Mouse (Mus musculus): ENCODE measurements around the gene Ap2a2. TPM values are rescaled to one million over a fixed set of nuclear protein-coding genes. Genes with fewer than 3 reads are reported as not detected.

Gene Ap2a2
- polyA plus RNA-seq, 1 experiment from 2014 or later: 30.8 TPM

- WGBS: 66% methylated on average over 4 of the region's 4 CpGs
- no peaks in the 10 kb centered on the region for H3K4me1 ChIP-seq (replicated peaks; ENCODE audit: control insufficient read depth, insufficient read depth)
- ATAC-seq (ENCODE audit: low FRiP score, low TSS enrichment) (no peak), DNase-seq (ENCODE audit: low spot score) (no peak)
- no peak overlapping the region for H3K27ac ChIP-seq (replicated peaks)
- TF ChIP-seq CTCF (IDR thresholded peaks at IDR 0.05; ENCODE audit: low read depth) (no peak), EP300 (optimal IDR thresholded peaks at IDR 0.05) (no peak)
- peaks cover 5% of the 10 kb centered on the region; the same call in 1 of the 2 replicates for H3K36me3 ChIP-seq (ENCODE audit: control insufficient read depth, insufficient read depth, low read length)
- H3K9me3 ChIP-seq (ENCODE audit: control insufficient read depth, low read length): no peaks in the 10 kb centered on the region
- H3K9ac ChIP-seq (ENCODE audit: low read length): no peak overlapping the region
- no peaks in the 10 kb centered on the region for H3K27me3 ChIP-seq (ENCODE audit: control insufficient read depth, insufficient read depth, low read length)
- H3K4me2 ChIP-seq (replicated peaks; ENCODE audit: low read depth): no peak overlapping the region
- no peak overlapping the region for H3K4me3 ChIP-seq (ENCODE audit: low read depth, low read length)
These were observed 37.7 kb upstream of the Ap2a2 start for GRCm38 (mm10) chr7:141524271-141524670.

GRCm38 (mm10) chr7:141524760-141525579 is 37.0 kb upstream of the Ap2a2 start:
- Histone ChIP-seq H3K4me3 (ENCODE audit: low read depth, low read length) (no peak overlapping the region), H3K36me3 (ENCODE audit: control insufficient read depth, insufficient read depth, low read length) (peaks cover 9% of the 10 kb centered on the region; the same call in 1 of the 2 replicates), H3K4me1 (replicated peaks; ENCODE audit: control insufficient read depth, insufficient read depth) (no peaks in the 10 kb centered on the region), H3K27me3 (ENCODE audit: control insufficient read depth, insufficient read depth, low read length) (no peaks in the 10 kb centered on the region), H3K4me2 (replicated peaks; ENCODE audit: low read depth) (no peak overlapping the region), H3K27ac (replicated peaks) (no peak overlapping the region), H3K9ac (ENCODE audit: low read length) (no peak overlapping the region), H3K9me3 (ENCODE audit: control insufficient read depth, low read length) (no peaks in the 10 kb centered on the region)
- DNase-seq (ENCODE audit: low spot score) (peak; percentile 80), ATAC-seq (ENCODE audit: low FRiP score, low TSS enrichment) (peak; percentile 71)
- TF ChIP-seq EP300 (optimal IDR thresholded peaks at IDR 0.05) (no peak), CTCF (IDR thresholded peaks at IDR 0.05; ENCODE audit: low read depth) (peak; percentile 96)
- WGBS: 48% methylated on average over 6 of the region's 6 CpGs

DNA sequence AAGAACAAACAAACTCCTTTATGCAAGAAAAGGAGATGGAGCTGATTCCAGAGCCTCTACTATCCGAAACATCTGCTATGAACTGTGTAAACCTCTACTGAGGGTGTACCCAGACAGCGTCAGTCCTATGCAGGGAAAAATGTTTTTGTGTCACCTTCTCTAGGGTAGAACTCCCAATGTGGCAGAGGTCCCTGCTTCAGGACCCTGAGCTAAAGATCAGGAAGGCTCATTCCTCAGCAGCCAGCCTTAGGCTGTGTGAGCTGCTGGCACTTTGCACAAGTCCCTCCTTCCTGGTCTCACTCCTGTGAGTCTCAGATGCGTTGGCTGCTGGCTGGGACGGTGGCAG is 36.4 kb upstream of the Ap2a2 start:
- Histone ChIP-seq H3K9ac (ENCODE audit: low read length) (no peak overlapping the region), H3K9me3 (ENCODE audit: control insufficient read depth, low read length) (no peaks in the 10 kb centered on the region), H3K4me1 (replicated peaks; ENCODE audit: control insufficient read depth, insufficient read depth) (no peaks in the 10 kb centered on the region), H3K4me3 (ENCODE audit: low read depth, low read length) (no peak overlapping the region), H3K27ac (replicated peaks) (no peak overlapping the region), H3K27me3 (ENCODE audit: control insufficient read depth, insufficient read depth, low read length) (no peaks in the 10 kb centered on the region), H3K4me2 (replicated peaks; ENCODE audit: low read depth) (no peak overlapping the region), H3K36me3 (ENCODE audit: control insufficient read depth, insufficient read depth, low read length) (peaks cover 11% of the 10 kb centered on the region; the same call in 1 of the 2 replicates)
- ATAC-seq (ENCODE audit: low FRiP score, low TSS enrichment) (peak; percentile 12; the same call in 1 of the 2 replicates), DNase-seq (ENCODE audit: low spot score) (no peak)
- TF ChIP-seq EP300 (optimal IDR thresholded peaks at IDR 0.05) (no peak), CTCF (IDR thresholded peaks at IDR 0.05; ENCODE audit: low read depth) (no peak)
- 88% methylated on average over 4 of the region's 4 CpGs for WGBS

- no peak for TF ChIP-seq EP300 (optimal IDR thresholded peaks at IDR 0.05)
- TF ChIP-seq CTCF (IDR thresholded peaks at IDR 0.05; ENCODE audit: low read depth): no peak
- Histone ChIP-seq H3K27ac (replicated peaks) (no peak overlapping the region), H3K9me3 (ENCODE audit: control insufficient read depth, low read length) (no peaks in the 10 kb centered on the region), H3K36me3 (ENCODE audit: control insufficient read depth, insufficient read depth, low read length) (peaks cover 4% of the 10 kb centered on the region; the same call in 1 of the 2 replicates), H3K27me3 (ENCODE audit: control insufficient read depth, insufficient read depth, low read length) (no peaks in the 10 kb centered on the region), H3K4me2 (replicated peaks; ENCODE audit: low read depth) (no peak overlapping the region), H3K9ac (ENCODE audit: low read length) (no peak overlapping the region), H3K4me3 (ENCODE audit: low read depth, low read length) (no peak overlapping the region), H3K4me1 (replicated peaks; ENCODE audit: control insufficient read depth, insufficient read depth) (peaks cover 8% of the 10 kb centered on the region; the same call in 1 of the 2 replicates)
- DNase-seq (ENCODE audit: low spot score): no peak
- no peak; the same call in 1 of the 2 replicates for ATAC-seq (ENCODE audit: low FRiP score, low TSS enrichment)
- WGBS: 67% methylated on average over 1 of the region's 1 CpGs
These were observed 26.4 kb upstream of the Ap2a2 start for GRCm38 (mm10) chr7:141535570-141535969.

DNA sequence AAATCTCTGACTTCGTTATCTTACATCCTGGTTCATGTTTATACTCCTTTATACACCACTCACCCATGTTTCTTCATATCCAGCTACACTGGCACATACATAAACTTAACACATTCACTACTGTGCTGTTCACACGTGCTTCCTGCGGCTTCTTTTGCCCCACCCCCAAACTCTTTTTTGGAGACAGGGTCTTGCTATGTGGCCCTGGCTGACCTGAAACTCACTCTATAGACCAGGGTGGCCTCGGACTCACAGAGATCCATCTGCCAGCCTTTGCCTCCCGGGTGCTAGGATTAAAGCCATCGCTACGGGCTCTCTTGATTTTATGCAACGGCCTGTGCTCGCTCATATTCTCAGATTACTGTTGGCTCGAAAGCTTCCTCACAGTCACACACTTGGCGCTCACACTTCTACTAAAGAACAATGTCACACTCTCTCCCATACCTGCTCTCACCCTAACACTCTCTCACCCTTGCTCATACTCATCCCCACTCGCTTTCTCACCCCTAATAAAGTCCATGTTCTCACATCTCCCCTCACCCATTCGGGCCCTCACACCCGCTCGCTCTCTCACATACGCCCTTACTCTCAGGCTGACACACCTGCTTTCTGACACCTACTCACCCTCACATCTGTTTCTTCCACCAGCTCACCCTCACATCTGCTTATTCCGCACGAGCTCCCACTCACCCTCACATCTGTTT is 23.0 kb upstream of the Ap2a2 start:
- H3K27me3 ChIP-seq (ENCODE audit: control insufficient read depth, insufficient read depth, low read length): no peaks in the 10 kb centered on the region
- ATAC-seq (ENCODE audit: low FRiP score, low TSS enrichment) (peak; percentile 63), DNase-seq (ENCODE audit: low spot score) (peak; percentile 26)
- 3% methylated on average over 18 of the region's 18 CpGs for WGBS
- H3K36me3 ChIP-seq (ENCODE audit: control insufficient read depth, insufficient read depth, low read length): no peaks in the 10 kb centered on the region
- H3K4me3 ChIP-seq (ENCODE audit: low read depth, low read length): peak overlapping the region; percentile 59
- H3K27ac ChIP-seq (replicated peaks): peak overlapping the region; percentile 91
- peak overlapping the region; percentile 72 for H3K9ac ChIP-seq (ENCODE audit: low read length)
- peak overlapping the region; percentile 76 for H3K4me2 ChIP-seq (replicated peaks; ENCODE audit: low read depth)
- peaks cover 8% of the 10 kb centered on the region; the same call in 1 of the 2 replicates for H3K4me1 ChIP-seq (replicated peaks; ENCODE audit: control insufficient read depth, insufficient read depth)
- H3K9me3 ChIP-seq (ENCODE audit: control insufficient read depth, low read length): no peaks in the 10 kb centered on the region
- TF ChIP-seq EP300 (optimal IDR thresholded peaks at IDR 0.05): no peak
- no peak for TF ChIP-seq CTCF (IDR thresholded peaks at IDR 0.05; ENCODE audit: low read depth)
